Mouse (Mus musculus) bone marrow, adult 2 months (tissue): ENCODE results near the gene Pard3b.

ENCODE experiments used
- CTCF ChIP-seq: fragments of 200-500 bp; IDR thresholded peaks from 2 replicates; pipeline ENCODE4 v1.5.1; 2011; ENCODE audit warnings: low read length, control low read depth; ENCODE audit not compliant: control insufficient read depth, insufficient read depth
- POLR2A ChIP-seq: fragments of 200-500 bp; IDR thresholded peaks from 2 replicates; pipeline ENCODE4 v1.6.1; 2011; ENCODE audit warnings: low read depth, mild to moderate bottlenecking, control low read depth, low read length, borderline replicate concordance; ENCODE audit not compliant: control insufficient read depth

DNA sequence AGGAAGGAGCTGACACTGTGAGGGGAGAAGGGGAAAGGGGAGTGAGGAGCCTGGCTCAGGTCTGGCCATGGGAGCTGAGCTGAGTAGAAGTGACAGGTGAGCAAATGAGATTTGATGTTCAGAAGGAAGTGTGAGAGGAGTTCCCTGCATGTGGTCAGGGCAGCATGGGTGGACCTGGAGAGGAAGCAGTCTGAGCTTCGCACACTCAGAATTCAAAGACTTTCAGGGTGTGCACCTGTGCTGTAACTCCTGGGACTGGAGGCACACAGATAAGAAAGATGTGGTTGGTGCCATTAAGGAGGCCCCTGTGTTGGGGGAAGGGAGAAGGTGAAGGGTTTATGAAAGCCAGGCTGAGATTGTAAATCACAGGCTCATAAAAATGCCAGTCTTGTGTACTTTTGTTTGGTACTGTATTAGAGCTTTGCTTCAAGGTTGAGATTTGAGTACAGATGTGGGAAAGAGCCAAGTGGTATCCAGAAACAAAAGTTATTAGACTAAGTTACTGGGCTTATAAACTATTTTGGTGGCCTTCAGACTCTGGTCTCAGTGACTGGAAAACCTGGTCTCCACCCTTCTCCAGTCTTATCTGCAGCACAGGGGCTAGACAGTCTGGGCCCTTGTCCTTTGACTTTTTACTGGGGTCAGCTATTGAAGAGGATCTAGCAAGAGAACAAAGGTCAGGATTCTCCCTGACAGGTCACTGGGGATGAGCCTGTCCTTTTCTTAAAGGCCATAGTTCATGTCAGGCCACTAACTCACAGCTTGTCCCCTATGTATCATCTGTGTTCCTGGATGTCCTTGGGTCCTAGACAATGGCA, 13.0 kb downstream of the Pard3b start:
- no peak for TF ChIP-seq POLR2A
- no peak for TF ChIP-seq CTCF
